Mouse (Mus musculus): Measurements from ENCODE around the gene BC067074.

- TF ChIP-seq POLR2A (IDR thresholded peaks at IDR 0.05; ENCODE audit: insufficient read length, low read depth) = no peak
- TF ChIP-seq SRF (IDR thresholded peaks at IDR 0.05; ENCODE audit: control insufficient read depth, insufficient read length, low read depth) = no peak
- no peak for TF ChIP-seq REST (IDR thresholded peaks at IDR 0.05; ENCODE audit: insufficient read depth, insufficient read length)
- TF ChIP-seq MAX (IDR thresholded peaks at IDR 0.05; ENCODE audit: low read depth) = no peak
- no peak for TF ChIP-seq E2F4 (IDR thresholded peaks at IDR 0.05; ENCODE audit: insufficient read depth)
Observed at GRCm38 (mm10) chr13:113342355-113342919, 49.5 kb downstream of the BC067074 start.

Measured in myocyte (in vitro differentiated cells).